Mouse (Mus musculus): Measurements from ENCODE around the gene Samhd1.
"Not testable (repeated sequence)": the region's sequence is repeated elsewhere in the genome, so short reads cannot be mapped to it uniquely, and the experiment has no call there.

The Samhd1 gene

GRCm38 (mm10) chr2:157135014-157135413, at the start of gene Samhd1:
Gene Samhd1 (minus strand): TSS chr2:157135265.
- peak; percentile 78 for DNase-seq (ENCODE audit: extremely low spot score, low read depth, low spot score)

DNA sequence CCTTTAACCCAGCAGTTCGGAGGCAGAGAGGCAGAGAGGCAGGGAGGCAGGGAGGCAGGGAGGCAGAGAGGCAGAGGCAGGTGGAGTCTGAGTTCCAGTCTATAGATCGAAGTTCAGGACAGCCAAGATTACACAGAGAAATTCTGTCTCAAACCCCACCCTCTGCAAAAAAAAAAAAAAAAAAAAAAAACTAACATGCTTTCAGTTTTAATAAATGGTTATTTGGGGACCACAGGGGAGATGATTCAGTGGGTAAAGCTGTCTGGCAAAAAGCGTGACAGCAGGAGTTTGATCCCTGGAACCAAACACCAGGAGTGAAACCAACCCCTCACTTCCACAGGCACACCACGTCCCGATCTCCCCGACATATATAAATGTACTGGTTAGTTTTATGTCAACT, 43.1 kb upstream of the Samhd1 start:
- DNase-seq (ENCODE audit: extremely low spot score, low read depth, low spot score) = no peak

DNA sequence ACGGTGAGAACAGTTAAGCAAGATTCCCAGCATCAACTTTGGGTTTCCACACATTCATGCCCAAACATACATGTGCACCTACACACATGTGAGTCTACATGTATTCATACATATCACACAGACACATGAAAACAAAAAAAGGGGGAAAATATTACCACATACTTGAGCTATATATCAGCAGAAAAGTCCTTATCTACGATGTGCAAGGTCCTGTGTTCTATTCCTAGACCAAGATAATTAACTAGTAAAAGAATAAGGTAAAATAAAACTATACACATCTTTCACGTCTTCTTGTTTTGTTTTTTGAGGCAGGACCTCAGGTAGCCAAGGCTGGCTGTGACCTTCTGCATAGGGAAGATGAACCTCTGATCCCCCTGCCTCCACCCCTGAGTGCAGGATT, 41.2 kb upstream of the Samhd1 start:
- no peak for DNase-seq (ENCODE audit: extremely low spot score, low read depth, low spot score)

DNA sequence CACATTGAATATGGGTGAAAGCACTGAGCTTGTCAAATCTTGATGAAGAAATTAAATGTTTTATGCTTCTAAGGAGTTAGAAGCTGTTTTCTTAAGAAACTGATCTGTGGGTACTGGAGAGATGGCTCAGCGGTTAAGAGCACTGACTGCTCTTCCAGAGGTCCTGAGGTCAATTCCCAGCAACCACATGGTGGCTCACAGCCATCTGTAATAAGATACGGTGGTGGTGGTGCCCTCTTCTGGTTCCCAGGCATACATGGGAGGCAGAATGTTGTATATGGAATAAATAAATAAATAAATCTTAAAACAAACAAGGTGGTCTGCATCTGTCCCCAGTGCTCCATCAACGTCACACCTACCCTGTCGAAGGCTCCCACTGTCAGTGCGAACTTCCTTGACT, 39.4 kb upstream of the Samhd1 start:
- no peak for DNase-seq (ENCODE audit: extremely low spot score, low read depth, low spot score)

- no peak for DNase-seq (ENCODE audit: extremely low spot score, low read depth, low spot score)
These were observed 38.5 kb upstream of the Samhd1 start for GRCm38 (mm10) chr2:157173555-157173954.

- DNase-seq (ENCODE audit: extremely low spot score, low read depth, low spot score) = no peak
These were observed 37.9 kb upstream of the Samhd1 start for GRCm38 (mm10) chr2:157172984-157173383.

- no peak for DNase-seq (ENCODE audit: extremely low spot score, low read depth, low spot score)
These were observed 35.6 kb upstream of the Samhd1 start for GRCm38 (mm10) chr2:157170626-157171025.

DNA sequence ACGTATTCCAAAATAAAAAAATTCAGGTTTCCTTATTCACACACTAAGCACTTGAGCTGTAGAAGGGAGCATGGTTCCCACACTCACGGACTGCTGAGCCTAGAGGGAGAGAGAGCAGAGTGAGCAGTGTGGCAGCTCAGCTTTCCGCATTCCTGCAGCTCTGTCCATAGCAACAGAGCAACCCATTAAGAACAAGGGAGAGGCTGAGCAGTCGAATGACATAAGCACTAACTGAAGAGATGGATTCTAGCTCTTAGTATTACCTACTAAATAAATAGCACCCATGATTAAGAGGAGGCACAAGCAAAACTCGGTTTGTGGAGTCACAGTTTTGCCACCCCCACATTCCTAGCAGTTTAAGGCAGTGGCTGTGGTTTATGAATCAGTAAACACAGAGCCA, 35.1 kb upstream of the Samhd1 start:
- DNase-seq (ENCODE audit: extremely low spot score, low read depth, low spot score) = no peak

DNA sequence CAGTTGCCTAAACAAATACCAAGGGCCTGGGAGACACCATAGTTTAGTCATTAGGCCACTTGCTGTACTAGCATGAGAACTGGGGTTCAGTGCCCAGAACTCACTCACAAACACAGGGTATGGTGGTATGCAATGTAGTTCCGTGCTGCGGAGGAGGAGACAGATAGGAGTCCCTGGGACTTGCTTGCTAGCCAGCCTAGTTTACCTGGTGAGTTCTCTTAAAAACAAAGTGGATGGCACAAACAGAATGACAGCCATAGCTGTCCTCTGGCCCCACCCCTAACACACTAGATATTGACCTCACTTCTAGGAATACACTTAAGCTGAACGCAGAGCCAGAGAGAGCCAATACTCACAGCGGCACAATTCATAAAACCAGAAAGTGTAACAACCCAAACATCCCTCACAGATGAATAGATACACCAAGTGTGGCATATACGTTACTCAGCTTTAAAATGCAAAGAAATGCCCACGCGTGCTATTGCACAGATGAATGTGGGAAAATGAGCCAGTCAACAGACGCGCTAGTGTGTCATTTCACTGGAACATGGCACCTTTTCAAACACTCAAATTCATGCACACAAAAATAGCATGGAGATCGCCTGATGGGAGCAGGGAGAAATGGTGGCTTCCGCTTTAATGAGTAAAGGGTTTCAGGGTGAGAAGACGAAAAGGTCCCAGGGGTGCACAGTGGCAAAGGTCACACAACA, 31.5 kb upstream of the Samhd1 start:
- no peak for DNase-seq (ENCODE audit: extremely low spot score, low read depth, low spot score)

DNA sequence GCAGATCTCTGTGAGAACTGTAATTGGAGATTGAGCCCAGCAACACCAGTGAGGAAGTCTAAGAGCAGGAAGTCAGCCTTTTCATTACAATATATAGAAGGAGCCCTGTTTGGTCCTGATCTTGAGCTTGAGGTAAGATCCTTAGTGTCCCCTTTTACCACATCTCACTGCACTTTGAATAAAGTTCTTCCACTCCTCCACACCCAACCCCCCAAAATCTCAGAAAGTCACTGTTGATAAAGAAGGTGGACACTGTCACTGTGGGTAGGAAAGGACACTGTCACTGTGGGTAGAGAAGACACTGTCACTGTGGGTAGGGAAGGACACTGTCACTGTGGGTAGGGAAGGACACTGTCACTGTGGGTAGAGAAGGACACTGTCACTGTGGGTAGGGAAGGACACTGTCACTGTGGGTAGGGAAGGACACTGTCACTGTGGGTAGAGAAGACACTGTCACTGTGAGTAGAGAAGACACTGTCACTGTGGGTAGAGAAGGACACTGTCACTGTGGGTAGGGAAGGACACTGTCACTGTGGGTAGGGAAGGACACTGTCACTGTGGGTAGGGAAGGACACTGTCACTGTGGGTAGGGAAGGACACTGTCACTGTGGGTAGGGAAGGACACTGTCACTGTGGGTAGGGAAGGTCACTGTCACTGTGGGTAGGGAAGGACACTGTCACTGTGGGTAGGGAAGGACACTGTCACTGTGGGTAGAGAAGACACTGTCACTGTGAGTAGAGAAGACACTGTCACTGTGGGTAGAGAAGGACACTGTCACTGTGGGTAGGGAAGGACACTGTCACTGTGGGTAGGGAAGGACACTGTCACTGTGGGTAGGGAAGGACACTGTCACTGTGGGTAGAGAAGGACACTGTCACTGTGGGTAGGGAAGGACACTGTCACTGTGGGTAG, 30.5 kb upstream of the Samhd1 start:
- not testable (repeated sequence) for DNase-seq (ENCODE audit: extremely low spot score, low read depth, low spot score)

- no peak for DNase-seq (ENCODE audit: extremely low spot score, low read depth, low spot score)
These were observed 29.0 kb upstream of the Samhd1 start for GRCm38 (mm10) chr2:157164101-157164500.

DNA sequence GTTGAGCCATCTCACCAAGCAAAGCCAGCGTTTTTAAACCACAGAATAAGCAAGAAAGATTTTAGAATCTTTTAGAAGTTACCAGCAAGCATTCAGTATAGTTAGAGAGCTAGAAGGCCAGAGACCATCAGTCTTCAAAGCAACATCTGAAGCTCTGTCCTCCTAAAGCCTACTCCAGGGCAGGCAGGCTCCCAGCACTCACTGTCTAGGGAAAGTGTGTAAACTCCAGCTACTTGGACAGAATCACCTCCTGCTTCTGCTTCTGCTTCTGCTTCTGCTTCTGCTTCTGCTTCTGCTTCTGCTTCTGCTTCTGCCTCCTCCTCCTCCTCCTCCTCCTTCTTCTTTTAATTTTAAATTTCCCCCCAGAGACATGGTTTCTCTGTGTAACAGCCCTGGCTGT, 21.0 kb upstream of the Samhd1 start:
- no peak for DNase-seq (ENCODE audit: extremely low spot score, low read depth, low spot score)

DNA sequence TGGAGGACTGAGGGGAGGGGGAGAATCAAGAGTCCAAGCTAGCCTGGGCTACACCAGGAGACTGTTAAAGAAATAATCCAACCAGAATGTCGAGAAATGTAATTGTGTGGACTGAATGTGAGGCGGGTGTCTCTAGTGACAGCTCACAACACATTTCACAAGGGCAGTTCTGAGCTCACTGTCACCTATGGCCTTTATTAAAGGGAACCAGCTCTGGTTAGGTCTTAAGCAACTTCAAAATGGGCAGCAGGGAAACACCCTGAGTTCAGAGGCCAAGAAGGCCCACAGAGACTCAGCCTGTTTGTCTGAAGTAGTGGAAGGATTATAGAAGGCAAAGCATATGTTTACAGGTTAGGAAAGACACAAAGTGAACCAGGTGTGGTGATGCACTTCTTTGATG, 18.2 kb upstream of the Samhd1 start:
- DNase-seq (ENCODE audit: extremely low spot score, low read depth, low spot score) = no peak

DNA sequence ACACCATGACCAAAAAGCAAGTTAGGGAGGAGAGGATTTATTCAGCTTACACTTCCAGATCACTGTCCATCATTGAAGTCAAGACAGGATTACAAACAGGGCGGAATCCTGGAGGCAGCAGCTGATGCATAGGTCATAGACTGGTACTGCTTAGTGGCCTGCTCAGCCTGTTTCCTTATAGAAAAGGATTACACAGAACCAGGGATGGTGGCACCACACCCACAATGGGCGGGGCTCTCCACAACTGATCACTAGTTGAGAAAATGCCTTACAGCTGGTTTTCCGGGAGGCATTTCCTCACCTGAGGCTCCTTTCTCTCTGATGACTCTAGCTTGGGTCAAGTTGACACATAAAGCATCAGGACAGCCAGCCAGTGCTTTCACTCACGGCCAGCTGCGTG, 13.4 kb upstream of the Samhd1 start:
- no peak for DNase-seq (ENCODE audit: extremely low spot score, low read depth, low spot score)

DNA sequence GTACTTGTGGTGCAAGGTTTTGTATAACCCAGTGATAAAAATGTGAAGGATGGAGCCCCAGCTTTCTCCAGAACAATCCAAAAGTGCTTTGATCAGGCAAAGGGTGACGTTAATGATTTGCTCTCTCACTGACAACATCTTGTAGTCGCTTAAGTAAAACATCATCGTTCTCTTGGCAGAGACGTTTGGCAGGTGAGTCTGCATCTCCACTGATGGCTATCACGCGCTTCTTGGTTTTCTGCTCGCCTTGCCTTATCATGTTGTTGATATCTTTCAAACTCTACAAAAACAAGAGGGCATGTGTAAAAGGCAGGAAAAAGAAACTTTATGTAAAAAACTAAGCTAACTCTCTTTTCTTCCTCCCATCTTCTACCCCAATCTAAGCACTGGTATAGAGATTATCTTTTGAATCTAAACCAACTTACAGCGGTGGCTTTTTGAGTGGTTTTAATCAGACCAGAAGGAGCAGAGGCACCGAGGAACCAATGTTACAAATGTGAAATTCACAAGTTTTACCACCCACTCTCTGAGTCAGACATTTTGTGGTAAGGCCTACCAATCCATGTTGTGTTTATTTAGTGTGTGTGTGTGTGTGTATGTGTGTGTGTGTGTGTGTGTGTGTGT, 12.4 kb upstream of the Samhd1 start:
- DNase-seq (ENCODE audit: extremely low spot score, low read depth, low spot score) = no peak

GRCm38 (mm10) chr2:157145173-157145572, 10.1 kb upstream of the Samhd1 start:
- DNase-seq (ENCODE audit: extremely low spot score, low read depth, low spot score) = no peak

- no peak for DNase-seq (ENCODE audit: extremely low spot score, low read depth, low spot score)
These were observed 9.1 kb upstream of the Samhd1 start for GRCm38 (mm10) chr2:157144132-157144531.

DNA sequence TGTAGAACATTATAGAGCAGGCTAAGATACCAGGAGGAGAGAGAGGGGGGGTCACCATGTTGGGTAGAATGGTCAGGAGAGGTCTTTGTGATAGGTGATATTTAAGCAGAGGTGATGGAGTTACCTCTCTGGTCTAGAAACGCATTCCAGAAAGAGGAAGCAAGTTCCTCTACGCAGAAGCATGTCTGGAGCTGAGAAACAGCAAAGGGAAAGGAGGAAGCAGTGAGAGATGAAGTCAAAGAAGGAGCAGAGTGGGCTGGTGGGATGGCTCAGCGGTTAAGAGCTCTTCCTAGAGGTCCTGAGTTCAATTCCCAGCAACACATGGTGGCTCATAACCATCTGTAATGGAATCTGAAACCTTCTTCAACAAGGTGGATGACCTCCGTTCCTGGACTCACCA, 6.9 kb upstream of the Samhd1 start:
- no peak for DNase-seq (ENCODE audit: extremely low spot score, low read depth, low spot score)

GRCm38 (mm10) chr2:157139251-157139802, 4.3 kb upstream of the Samhd1 start:
- no peak for DNase-seq (ENCODE audit: extremely low spot score, low read depth, low spot score)

GRCm38 (mm10) chr2:157138808-157139207, 3.7 kb upstream of the Samhd1 start:
- no peak for DNase-seq (ENCODE audit: extremely low spot score, low read depth, low spot score)

DNA sequence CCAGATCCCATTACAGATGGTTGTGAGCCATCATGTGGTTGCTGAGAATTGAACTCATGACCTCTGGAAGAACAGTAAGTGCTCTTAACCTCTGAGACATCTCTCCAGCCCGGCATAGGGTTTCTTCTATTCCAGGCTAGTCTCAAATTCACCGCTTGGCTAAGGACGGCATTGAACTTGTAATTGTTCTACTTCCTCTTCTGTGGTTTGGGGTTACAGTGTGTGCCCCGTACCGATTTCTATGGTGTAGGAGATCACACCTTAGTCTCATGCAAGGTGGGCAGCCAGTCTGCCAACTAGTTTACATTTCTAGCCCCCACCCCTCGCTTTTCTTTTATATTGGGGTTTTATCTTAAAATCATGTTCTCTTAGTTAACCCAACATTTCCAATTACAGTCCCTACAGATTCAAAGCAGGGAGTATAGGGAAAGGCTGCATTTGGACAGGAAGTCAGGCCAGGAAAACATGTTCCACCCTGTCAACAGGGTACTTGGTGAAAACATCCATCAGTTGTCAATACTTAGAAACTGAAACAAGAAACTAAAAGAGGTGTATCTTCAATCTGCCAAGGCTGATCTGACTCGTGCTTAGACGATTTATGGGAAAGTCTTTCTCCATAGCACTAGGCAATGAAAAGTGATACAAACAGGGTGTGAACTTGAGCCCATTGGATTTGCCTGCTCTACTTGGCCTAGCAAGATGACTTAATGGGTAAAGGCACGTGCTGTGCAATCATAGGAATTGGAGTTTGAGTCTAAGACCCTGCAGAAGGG, 3.1 kb upstream of the Samhd1 start:
- DNase-seq (ENCODE audit: extremely low spot score, low read depth, low spot score) = no peak

Measured in hindlimb bud, embryonic 11.5 days (tissue).